Mouse (Mus musculus): ENCODE data around the gene Gm47996. TPM values are rescaled to one million over a fixed set of nuclear protein-coding genes. Genes with fewer than 3 reads are reported as not detected.

Gm47996 gene
- polyA plus RNA-seq, 1 experiment from 2014 or later, result 0.50 TPM

Other genes starting within 250 kb of the Gm47996 start
- gene Hmcn1, start 216.7 kb upstream of the Gm47996 start, polyA plus RNA-seq (2016; fragmentation: Nextera tagmentation; extraction: Ambion mirVana), result 10.4 and 14.2 TPM in 2 replicates
- gene Gm47985, start 27.6 kb upstream of the Gm47996 start, polyA plus RNA-seq (2016; fragmentation: Nextera tagmentation; extraction: Ambion mirVana), result 0.28 and 0.44 TPM in 2 replicates
- not detected in 2 replicates for gene Gm8947, start 17.8 kb upstream of the Gm47996 start, polyA plus RNA-seq (2016; fragmentation: Nextera tagmentation; extraction: Ambion mirVana)
- gene Gm47995, start 11.7 kb upstream of the Gm47996 start, polyA plus RNA-seq (2016; fragmentation: Nextera tagmentation; extraction: Ambion mirVana), result not detected in 2 replicates
- gene 3110040M04Rik, start 6.0 kb upstream of the Gm47996 start, polyA plus RNA-seq (2016; fragmentation: Nextera tagmentation; extraction: Ambion mirVana), result not detected in 2 replicates
- gene Ivns1abp, start 134.3 kb downstream of the Gm47996 start, polyA plus RNA-seq (2016; fragmentation: Nextera tagmentation; extraction: Ambion mirVana), result 343 and 366 TPM in 2 replicates
- 18.3 and 19.1 TPM in 2 replicates for gene Swt1, start 218.3 kb downstream of the Gm47996 start, polyA plus RNA-seq (2016; fragmentation: Nextera tagmentation; extraction: Ambion mirVana)
- 45.2 and 50.7 TPM in 2 replicates for gene Trmt1l, start 218.4 kb downstream of the Gm47996 start, polyA plus RNA-seq (2016; fragmentation: Nextera tagmentation; extraction: Ambion mirVana)